Mouse (Mus musculus) liver, embryonic 11.5 days (tissue): ENCODE measurements around the gene Fam78a. TPM values are rescaled to one million over a fixed set of nuclear protein-coding genes. Genes with fewer than 3 reads are reported as not detected.

ENCODE experiments used
- ATAC-seq: fragments of 200-750 bp; cut with Nextera tagmentation; replicated peaks from 2 replicates; pipeline ENCODE4 v1.8.0; 2017; ENCODE audit warnings: moderate number of reproducible peaks, mild to moderate bottlenecking, moderate TSS enrichment, moderate library complexity; ENCODE audit not compliant: low FRiP score
- DNase-seq: peaks from one replicate; pipeline ENCODE4 v3.0.0-alpha.2; 2017; ENCODE audit warnings: low spot score
- H3K27ac ChIP-seq: fragments of 300-500 bp; sonication (generic); 2 replicates; pipeline ENCODE4 v1.5.1; 2014; ENCODE audit warnings: mild to moderate bottlenecking, low read depth, low read length, control low read depth
- H3K27me3 ChIP-seq: fragments of 300-500 bp; sonication (generic); replicated peaks from 2 replicates; pipeline ENCODE4 v1.6.1; 2014; ENCODE audit warnings: low read length, mixed read lengths; ENCODE audit not compliant: control insufficient read depth, insufficient read depth
- H3K36me3 ChIP-seq: fragments of 300-500 bp; sonication (generic); 2 replicates; pipeline ENCODE4 v1.6.1; 2014; ENCODE audit warnings: mild to moderate bottlenecking, low read length, moderate library complexity, mixed read lengths; ENCODE audit not compliant: control insufficient read depth, insufficient read depth
- H3K4me1 ChIP-seq: fragments of 300-500 bp; sonication (generic); replicated peaks from 2 replicates; pipeline ENCODE4 v1.6.1; 2014; ENCODE audit warnings: low read length, mixed read lengths; ENCODE audit not compliant: control insufficient read depth, insufficient read depth
- H3K4me2 ChIP-seq: fragments of 300-500 bp; sonication (generic); 2 replicates; pipeline ENCODE4 v1.6.1; 2014; ENCODE audit warnings: mild to moderate bottlenecking, control low read depth, moderate library complexity
- H3K4me3 ChIP-seq: fragments of 300-500 bp; sonication (generic); 2 replicates; pipeline ENCODE4 v1.5.1; 2014; ENCODE audit warnings: low read depth, low read length, control low read depth
- H3K9ac ChIP-seq: fragments of 300-500 bp; sonication (generic); 2 replicates; pipeline ENCODE4 v1.6.1; 2014; ENCODE audit warnings: low read depth, low read length, control low read depth
- H3K9me3 ChIP-seq: fragments of 300-500 bp; sonication (generic); 2 replicates; pipeline ENCODE4 v1.6.1; 2016; ENCODE audit warnings: low read length, inconsistent platforms, mixed read lengths; ENCODE audit not compliant: control insufficient read depth
- WGBS: fragments of 180-500 bp; shearing (Covaris S2); extraction: QIAGEN DNeasy Blood & Tissue Kit; methylation state at CpG from one replicate; pipeline ENCODE4 v1.1.7; 2014; 5-methylcytosine and 5-hydroxymethylcytosine counted together
- polyA plus RNA-seq: library from polyadenylated mRNA; unstranded; fragments of >200 nt; fragmentation: Nextera tagmentation; extraction: Ambion mirVana; gene quantifications from 2 replicates; pipeline ENCODE4 v1.2.1, GENCODE M21; 2014

The Fam78a gene
- polyA plus RNA-seq, 1 experiment from 2014 or later: 19.2 TPM

GRCm38 (mm10) chr2:32061189-32061588 is 23.5 kb downstream of the Fam78a start:
- H3K9me3 ChIP-seq: no peaks in the 10 kb centered on the region
- H3K4me1 ChIP-seq: peaks cover 63% of the 10 kb centered on the region
- ATAC-seq: peak; percentile 83
- WGBS: 30% methylated on average over 2 of the region's 2 CpGs
- H3K27ac ChIP-seq: peak overlapping the region; percentile 86
- H3K27me3 ChIP-seq: no peaks in the 10 kb centered on the region
- peaks cover 3% of the 10 kb centered on the region; the same call in 1 of the 2 replicates for H3K36me3 ChIP-seq
- no peak overlapping the region for H3K4me3 ChIP-seq
- DNase-seq: no peak
- peak overlapping the region; percentile 55 for H3K4me2 ChIP-seq
- H3K9ac ChIP-seq: no peak overlapping the region; the same call in 1 of the 2 replicates

DNA sequence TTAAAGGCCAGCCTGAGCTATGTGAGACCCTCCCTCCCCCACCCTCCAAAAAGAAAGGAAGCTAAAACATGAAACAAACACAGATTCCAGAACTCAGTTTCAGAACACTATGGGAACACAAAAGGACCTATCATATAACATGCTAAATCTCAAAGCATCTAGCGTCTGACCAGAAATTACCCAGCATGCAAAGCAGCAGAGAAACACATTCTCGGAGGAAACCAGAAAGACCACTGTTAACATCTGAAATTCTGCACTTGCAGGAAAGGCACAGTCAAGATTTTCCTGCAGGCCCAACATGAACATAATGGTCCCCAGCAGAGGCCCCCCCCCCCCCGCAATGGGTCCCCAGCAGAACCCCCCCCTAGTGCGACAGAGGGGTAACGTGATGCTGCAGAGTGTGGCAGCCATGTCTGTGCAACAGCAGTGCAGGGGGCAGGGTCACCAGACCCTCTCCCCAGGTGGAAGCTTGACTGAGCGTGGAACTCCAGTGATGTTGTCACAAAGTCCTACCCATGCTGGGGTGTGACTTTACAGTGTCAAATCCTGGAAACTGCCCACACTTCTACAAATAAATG is 24.3 kb downstream of the Fam78a start:
- peak overlapping the region; percentile 86; the same call in 1 of the 2 replicates for H3K27ac ChIP-seq
- no peak for ATAC-seq
- peaks cover 60% of the 10 kb centered on the region for H3K4me1 ChIP-seq
- DNase-seq: no peak
- H3K36me3 ChIP-seq: no peaks in the 10 kb centered on the region
- 68% methylated on average over 6 of the region's 6 CpGs for WGBS
- H3K4me3 ChIP-seq: no peak overlapping the region
- no peak overlapping the region for H3K4me2 ChIP-seq
- no peak overlapping the region for H3K9ac ChIP-seq
- H3K27me3 ChIP-seq: no peaks in the 10 kb centered on the region
- no peaks in the 10 kb centered on the region for H3K9me3 ChIP-seq

GRCm38 (mm10) chr2:32059613-32060012 is 25.0 kb downstream of the Fam78a start:
- DNase-seq: no peak
- peaks cover 62% of the 10 kb centered on the region for H3K4me1 ChIP-seq
- H3K36me3 ChIP-seq: no peaks in the 10 kb centered on the region
- no peak overlapping the region for H3K4me3 ChIP-seq
- no peaks in the 10 kb centered on the region for H3K9me3 ChIP-seq
- H3K9ac ChIP-seq: no peak overlapping the region
- H3K4me2 ChIP-seq: no peak overlapping the region
- 60% methylated on average over 6 of the region's 6 CpGs for WGBS
- ATAC-seq: no peak
- no peaks in the 10 kb centered on the region for H3K27me3 ChIP-seq
- no peak overlapping the region for H3K27ac ChIP-seq

- Histone ChIP-seq H3K36me3 (no peaks in the 10 kb centered on the region), H3K27ac (no peak overlapping the region), H3K4me2 (no peak overlapping the region), H3K4me1 (peaks cover 58% of the 10 kb centered on the region), H3K4me3 (no peak overlapping the region), H3K27me3 (no peaks in the 10 kb centered on the region), H3K9me3 (no peaks in the 10 kb centered on the region), H3K9ac (no peak overlapping the region)
- WGBS: 55% methylated on average over 5 of the region's 5 CpGs
- DNase-seq: no peak
- ATAC-seq: no peak
Observed at GRCm38 (mm10) chr2:32058716-32059115, 25.9 kb downstream of the Fam78a start.

DNA sequence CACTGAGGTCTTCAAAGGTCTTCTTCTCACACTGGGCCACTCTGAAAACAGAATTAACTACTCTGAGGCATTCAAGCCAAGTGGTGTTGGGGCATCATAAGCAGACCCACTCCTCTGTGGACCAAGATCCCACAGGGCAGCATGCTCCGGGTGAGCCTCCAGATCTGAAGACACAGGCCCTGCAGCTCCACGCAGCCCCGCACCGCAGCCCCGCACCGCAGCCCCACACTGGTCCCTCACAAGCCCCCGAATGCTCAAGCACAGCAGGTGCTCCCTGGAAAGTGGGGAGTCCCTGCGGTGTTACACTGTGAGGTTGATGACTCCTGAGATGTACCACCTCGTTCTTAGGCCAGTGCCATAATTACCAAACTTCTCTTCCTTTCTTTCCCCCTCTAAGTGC is 26.4 kb downstream of the Fam78a start:
- Histone ChIP-seq H3K4me3 (no peak overlapping the region), H3K9me3 (no peaks in the 10 kb centered on the region), H3K4me2 (no peak overlapping the region), H3K27ac (no peak overlapping the region), H3K4me1 (peaks cover 53% of the 10 kb centered on the region), H3K36me3 (no peaks in the 10 kb centered on the region), H3K27me3 (no peaks in the 10 kb centered on the region), H3K9ac (no peak overlapping the region)
- WGBS: 82% methylated on average over 9 of the region's 9 CpGs
- DNase-seq (no peak), ATAC-seq (no peak)

DNA sequence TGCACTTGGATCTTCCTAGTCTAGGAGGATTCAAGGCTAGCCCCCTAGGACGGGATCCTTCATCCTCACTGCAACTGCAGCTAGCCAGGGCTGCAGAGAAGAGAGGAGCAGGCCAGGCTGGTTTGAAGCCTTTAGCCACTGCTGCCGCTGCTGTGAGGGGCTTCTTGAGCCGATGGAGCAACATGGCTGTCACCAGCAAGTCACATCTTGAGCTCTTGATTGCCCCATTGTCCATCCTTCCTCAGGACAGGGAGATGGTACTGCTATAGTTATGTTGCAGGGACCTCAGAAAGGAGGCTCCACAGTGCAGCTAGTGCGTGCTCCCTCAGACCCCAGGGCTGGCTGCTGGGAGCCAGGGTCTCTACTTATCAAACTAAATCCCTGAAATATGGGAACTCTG is 26.9 kb downstream of the Fam78a start:
- DNase-seq (no peak), ATAC-seq (no peak)
- no peaks in the 10 kb centered on the region for H3K9me3 ChIP-seq
- H3K27ac ChIP-seq: no peak overlapping the region
- no peak overlapping the region for H3K4me3 ChIP-seq
- H3K4me2 ChIP-seq: no peak overlapping the region
- peaks cover 49% of the 10 kb centered on the region for H3K4me1 ChIP-seq
- no peaks in the 10 kb centered on the region for H3K36me3 ChIP-seq
- 73% methylated on average over 4 of the region's 4 CpGs for WGBS
- H3K9ac ChIP-seq: no peak overlapping the region
- H3K27me3 ChIP-seq: no peaks in the 10 kb centered on the region

DNA sequence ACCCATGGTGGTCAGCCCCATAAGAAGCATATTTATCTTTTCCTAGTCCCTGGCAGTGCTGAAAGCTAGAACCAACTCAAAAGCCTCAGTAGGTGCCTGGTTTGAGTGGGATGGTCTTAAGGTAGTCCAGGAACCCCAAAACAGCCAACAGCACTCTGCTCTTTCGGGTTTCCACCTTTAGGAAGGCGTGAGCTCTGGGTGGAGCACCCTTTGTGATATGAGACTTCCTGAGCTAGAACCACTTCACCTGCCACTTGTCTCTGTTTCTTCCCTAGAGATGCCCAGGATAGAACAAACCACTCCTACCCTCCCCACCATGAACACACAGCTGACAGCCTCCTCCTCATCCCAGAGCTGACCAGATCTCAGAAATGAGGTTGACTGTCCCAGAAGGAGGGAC is 27.3 kb downstream of the Fam78a start:
- ATAC-seq: no peak
- H3K36me3 ChIP-seq: no peaks in the 10 kb centered on the region
- no peak overlapping the region for H3K9ac ChIP-seq
- peaks cover 45% of the 10 kb centered on the region for H3K4me1 ChIP-seq
- H3K27me3 ChIP-seq: no peaks in the 10 kb centered on the region
- no peak for DNase-seq
- H3K27ac ChIP-seq: no peak overlapping the region
- no peak overlapping the region for H3K4me3 ChIP-seq
- 66% methylated on average over 2 of the region's 2 CpGs for WGBS
- H3K9me3 ChIP-seq: no peaks in the 10 kb centered on the region
- no peak overlapping the region for H3K4me2 ChIP-seq

- no peaks in the 10 kb centered on the region for H3K9me3 ChIP-seq
- H3K4me3 ChIP-seq: no peak overlapping the region
- ATAC-seq (no peak), DNase-seq (no peak)
- WGBS: 85% methylated on average over 10 of the region's 10 CpGs
- no peak overlapping the region for H3K4me2 ChIP-seq
- peaks cover 38% of the 10 kb centered on the region for H3K4me1 ChIP-seq
- peak overlapping the region; percentile 0; the same call in 1 of the 2 replicates for H3K27ac ChIP-seq
- no peaks in the 10 kb centered on the region for H3K27me3 ChIP-seq
- no peak overlapping the region for H3K9ac ChIP-seq
- peaks cover 2% of the 10 kb centered on the region; the same call in 1 of the 2 replicates for H3K36me3 ChIP-seq
Observed at GRCm38 (mm10) chr2:32056524-32056923, 28.1 kb downstream of the Fam78a start.

- H3K27ac ChIP-seq: 0 out of 2 replicates have a peak overlapping the region, but pooled peaks have one; percentile 2
Observed at GRCm38 (mm10) chr2:32055357-32055965, 29.2 kb downstream of the Fam78a start.

More at GRCm38 (mm10) chr2:32055357-32055965, 29.2 kb downstream of the Fam78a start:
- Histone ChIP-seq H3K27me3 (no peaks in the 10 kb centered on the region), H3K4me2 (no peak overlapping the region), H3K9ac (no peak overlapping the region), H3K9me3 (no peaks in the 10 kb centered on the region), H3K36me3 (peaks cover 10% of the 10 kb centered on the region), H3K4me1 (peaks cover 28% of the 10 kb centered on the region), H3K4me3 (no peak overlapping the region)
- whole genome bisulfite sequencing: 68% methylated on average over 7 of the region's 7 CpGs
- no peak for DNase-seq
- no peak for ATAC-seq
